Mouse (Mus musculus) MEL (cell line): ENCODE measurements around the gene Arpp19. TPM values are rescaled to one million over a fixed set of nuclear protein-coding genes. Genes with fewer than 3 reads are reported as not detected.

ENCODE experiments used
- DNase-seq: peaks from one replicate; pipeline ENCODE4 v3.0.0; 2011; ENCODE audit warnings: low read depth, low spot score
- H3K27ac ChIP-seq: 2 replicates; pipeline ENCODE4 v1.5.1; 2012; ENCODE audit warnings: low read depth, mild to moderate bottlenecking, control low read depth, low read length, moderate library complexity; ENCODE audit not compliant: control insufficient read depth
- H3K27me3 ChIP-seq, 2 experiments: fragments of 150-350 bp in 1 of 2; sonication (generic) in 1 of 2; 2 replicates each; pipeline ENCODE4 v1.6.1; 2012; ENCODE audit warnings: low read length in 2 of 2, mild to moderate bottlenecking in 2 of 2, improper control_type of control experiment in 1 of 2, moderate library complexity in 1 of 2; ENCODE audit not compliant: insufficient read depth in 2 of 2, control insufficient read depth in 1 of 2
- H3K36me3 ChIP-seq, 2 experiments: 2 replicates each; pipeline ENCODE4 v1.6.1; 2012 to 2014; ENCODE audit warnings: low read length in 2 of 2, improper control_type of control experiment in 1 of 2, inconsistent platforms in 1 of 2, mild to moderate bottlenecking in 1 of 2; ENCODE audit not compliant: insufficient read depth in 2 of 2, control insufficient read depth in 1 of 2
- H3K4me1 ChIP-seq, 2 experiments: fragments of 150-350 bp in 1 of 2; sonication (generic) in 1 of 2; 2 replicates each; pipeline ENCODE4 v1.6.1; 2012; ENCODE audit warnings: low read length in 2 of 2, improper control_type of control experiment in 1 of 2, mild to moderate bottlenecking in 1 of 2; ENCODE audit not compliant: insufficient read depth in 2 of 2, control insufficient read depth in 1 of 2
- H3K4me3 ChIP-seq, 2 experiments: fragments of 150-350 bp in 1 of 2; sonication (generic) in 1 of 2; 2 replicates each; pipeline ENCODE4 v1.5.1; 2012; ENCODE audit warnings: low read depth in 2 of 2, low read length in 2 of 2, mild to moderate bottlenecking in 2 of 2, moderate library complexity in 2 of 2, control low read depth in 1 of 2, improper control_type of control experiment in 1 of 2; ENCODE audit not compliant: control insufficient read depth in 1 of 2, insufficient read depth in 1 of 2
- H3K79me2 ChIP-seq: 2 replicates; pipeline ENCODE4 v1.6.1; 2012; ENCODE audit warnings: mild to moderate bottlenecking, low read length, moderate library complexity; ENCODE audit not compliant: control insufficient read depth, poor library complexity, insufficient read depth
- H3K9ac ChIP-seq: 2 replicates; pipeline ENCODE4 v1.6.1; 2012; ENCODE audit warnings: low read depth, mild to moderate bottlenecking, control low read depth, low read length, moderate library complexity; ENCODE audit not compliant: control insufficient read depth, poor library complexity, severe bottlenecking
- H3K9me3 ChIP-seq: fragments of 150-350 bp; sonication (generic); replicated peaks from 2 replicates; pipeline ENCODE4 v1.6.1; 2012; ENCODE audit warnings: mild to moderate bottlenecking, low read length, improper control_type of control experiment, moderate library complexity; ENCODE audit not compliant: insufficient read depth
- E2F4 ChIP-seq: IDR thresholded peaks from 2 replicates; pipeline ENCODE4 v1.6.1; 2011; ENCODE audit warnings: low read depth, low read length, improper control_type of control experiment, borderline replicate concordance
- EP300 ChIP-seq, 2 experiments: IDR thresholded peaks; 2 replicates each; pipeline ENCODE4 v1.6.1; 2011; ENCODE audit warnings: improper control_type of control experiment in 2 of 2, low read length in 2 of 2, low read depth in 1 of 2, mild to moderate bottlenecking in 1 of 2
- ETS1 ChIP-seq: IDR thresholded peaks from 2 replicates; pipeline ENCODE4 v1.6.1; 2012; ENCODE audit warnings: low read depth, mild to moderate bottlenecking, inconsistent platforms, low read length, improper control_type of control experiment, moderate library complexity
- GABPA ChIP-seq: IDR thresholded peaks from 2 replicates; pipeline ENCODE4 v1.6.1; 2012; ENCODE audit warnings: low read depth, mild to moderate bottlenecking, inconsistent platforms, low read length, improper control_type of control experiment, moderate library complexity
- GATA1 ChIP-seq: IDR thresholded peaks from 2 replicates; pipeline ENCODE4 v1.6.1; 2011; ENCODE audit warnings: low read depth, low read length, improper control_type of control experiment
- RCOR1 ChIP-seq: IDR thresholded peaks from 2 replicates; pipeline ENCODE4 v1.6.1; 2012; ENCODE audit warnings: low read depth, mild to moderate bottlenecking, inconsistent platforms, low read length, improper control_type of control experiment
- TCF12 ChIP-seq: IDR thresholded peaks from 2 replicates; pipeline ENCODE4 v1.6.1; 2014; ENCODE audit warnings: low read depth, mild to moderate bottlenecking, inconsistent platforms, low read length, improper control_type of control experiment, moderate library complexity
- polyA plus RNA-seq, 2 experiments: library from polyadenylated mRNA; stranded (reverse) in 1 of 2; unstranded in 1 of 2; fragments of >175 nt in 1 of 2; fragments of >200 nt in 1 of 2; gene quantifications; 2 replicates each; pipeline versions ENCODE4 v1.2.1 to v1.2.4; 2012; ENCODE audit warnings: low replicate concordance in 2 of 2, low read depth in 1 of 2; ENCODE audit not compliant: insufficient read length in 2 of 2, insufficient read depth in 1 of 2, missing spikeins in 1 of 2
- total RNA-seq: library from RNA; depleted of rRNA; stranded (reverse); fragments of 300-350 nt; gene quantifications from 2 replicates; pipeline ENCODE4 v1.2.3, GENCODE M21; 2012; rRNA removed

The Arpp19 gene
- total and polyA plus RNA-seq, 3 experiments = 230 to 237 TPM; not detected in 1

- H3K9me3 ChIP-seq = no peaks in the 10 kb centered on the region
- H3K27ac ChIP-seq = no peak overlapping the region
- H3K9ac ChIP-seq = no peak overlapping the region
- peaks cover 3 to 10% of the 10 kb centered on the region in 2 experiments; a peak in 3 of 4 replicates for H3K4me1 ChIP-seq
- H3K27me3 ChIP-seq = no peaks in the 10 kb centered on the region
- peaks cover 3% of the 10 kb centered on the region; the same call in 1 of the 2 replicates for H3K79me2 ChIP-seq
- no peak overlapping the region for H3K4me3 ChIP-seq
- H3K36me3 ChIP-seq = peaks cover 0 to 18% of the 10 kb centered on the region in 2 experiments; a peak in 2 of 4 replicates
- no peak for DNase-seq
- TF ChIP-seq EP300 (IDR thresholded peaks at IDR 0.05; ENCODE audit: low read depth in 1 of 2, low read length in 2 of 2) (peak; percentile 37 to 55; a peak in 1 of 4 replicates), E2F4 (no peak), GATA1 (peak; percentile 63), RCOR1 (0 out of 2 replicates have a peak, but pooled peaks have one; percentile 18), ETS1 (peak; percentile 33; the same call in 1 of the 2 replicates), GABPA (no peak), TCF12 (peak; percentile 70)
Measured at GRCm38 (mm10) chr9:75102131-75102530, 64.7 kb downstream of the Arpp19 start.

Other genes starting within 250 kb of the Arpp19 start
- gene Onecut1, start 175.7 kb upstream of the Arpp19 start, total RNA-seq = not detected in 2 replicates
- gene Onecut1, start 175.7 kb upstream of the Arpp19 start, polyA plus RNA-seq = not detected
- 2.3 and 2.4 TPM in 2 replicates for gene Fam214a, start 84.7 kb upstream of the Arpp19 start, total RNA-seq
- 1 to 10 TPM in 1 of 2 experiments, not detected in 1; 3.9 TPM for gene Fam214a, start 84.7 kb upstream of the Arpp19 start, polyA plus RNA-seq
- gene Myo5a, start 33.4 kb downstream of the Arpp19 start, total RNA-seq = 18.9 and 19.8 TPM in 2 replicates
- 100 to 1,000 TPM in 1 of 2 experiments, 10 to 100 TPM in 1; 49.0 to 208 TPM for gene Myo5a, start 33.4 kb downstream of the Arpp19 start, polyA plus RNA-seq
- 0.03 TPM in 1 of 2 replicates, not detected in the other for gene Myo5c, start 194.4 kb downstream of the Arpp19 start, total RNA-seq
- gene Myo5c, start 194.4 kb downstream of the Arpp19 start, polyA plus RNA-seq = under 1 TPM in 1 of 2 experiments, not detected in 1; 0.13 TPM